Mouse (Mus musculus): ENCODE results near the gene Gpc6. TPM values are rescaled to one million over a fixed set of nuclear protein-coding genes. Genes with fewer than 3 reads are reported as not detected.
"Not testable (repeated sequence)": the region's sequence is repeated elsewhere in the genome, so short reads cannot be mapped to it uniquely, and the experiment has no call there.

Gpc6 gene
- polyA plus RNA-seq, 2 experiments: 26.1 to 39.5 TPM

- H3K4me2 ChIP-seq (replicated peaks; ENCODE audit: low read depth, low read length, severe bottlenecking): no peak overlapping the region
- no peak overlapping the region for H3K9ac ChIP-seq (ENCODE audit: low read depth, low read length, severe bottlenecking)
- H3K4me1 ChIP-seq (ENCODE audit: control insufficient read depth, insufficient read depth, low read length): no peaks in the 10 kb centered on the region
- H3K36me3 ChIP-seq (ENCODE audit: control insufficient read depth, insufficient read depth, low read length): no peaks in the 10 kb centered on the region
- no peaks in the 10 kb centered on the region for H3K9me3 ChIP-seq (ENCODE audit: control insufficient read depth, low read length)
- H3K27me3 ChIP-seq (ENCODE audit: control insufficient read depth, insufficient read depth, low read length): no peaks in the 10 kb centered on the region
- H3K27ac ChIP-seq (replicated peaks; ENCODE audit: low read depth, low read length): no peak overlapping the region
- WGBS: 32% methylated on average over 7 of the region's 7 CpGs
- TF ChIP-seq POLR2A (IDR thresholded peaks at IDR 0.05; ENCODE audit: borderline replicate concordance, extremely low read depth, insufficient read depth, insufficient read length): no peak
- ATAC-seq (ENCODE audit: low FRiP score, low read depth) (no peak), DNase-seq (ENCODE audit: low spot score) (no peak)
- no peak overlapping the region for H3K4me3 ChIP-seq (replicated peaks; ENCODE audit: low read length)
Measured at GRCm38 (mm10) chr14:117426116-117426515, 501.0 kb downstream of the Gpc6 start.

GRCm38 (mm10) chr14:117427776-117428175, 502.7 kb downstream of the Gpc6 start:
- no peak for TF ChIP-seq POLR2A (IDR thresholded peaks at IDR 0.05; ENCODE audit: borderline replicate concordance, extremely low read depth, insufficient read depth, insufficient read length)
- Histone ChIP-seq H3K9me3 (ENCODE audit: control insufficient read depth, low read length) (no peaks in the 10 kb centered on the region), H3K4me1 (ENCODE audit: control insufficient read depth, insufficient read depth, low read length) (no peaks in the 10 kb centered on the region), H3K36me3 (ENCODE audit: control insufficient read depth, insufficient read depth, low read length) (no peaks in the 10 kb centered on the region), H3K4me2 (replicated peaks; ENCODE audit: low read depth, low read length, severe bottlenecking) (no peak overlapping the region), H3K27ac (replicated peaks; ENCODE audit: low read depth, low read length) (no peak overlapping the region), H3K4me3 (replicated peaks; ENCODE audit: low read length) (no peak overlapping the region), H3K9ac (ENCODE audit: low read depth, low read length, severe bottlenecking) (no peak overlapping the region), H3K27me3 (ENCODE audit: control insufficient read depth, insufficient read depth, low read length) (no peaks in the 10 kb centered on the region)
- no peak for DNase-seq (ENCODE audit: low spot score)
- no peak for ATAC-seq (ENCODE audit: low FRiP score, low read depth)
- WGBS: 67% methylated on average over 3 of the region's 3 CpGs

- 94% methylated on average over 13 of the region's 13 CpGs for WGBS
Measured at GRCm38 (mm10) chr14:117435739-117436138, 510.6 kb downstream of the Gpc6 start.

GRCm38 (mm10) chr14:117446675-117447231, 521.6 kb downstream of the Gpc6 start:
- not testable (repeated sequence) for H3K36me3 ChIP-seq (ENCODE audit: control insufficient read depth, insufficient read depth, low read length); H3K4me2 ChIP-seq (replicated peaks; ENCODE audit: low read depth, low read length, severe bottlenecking); DNase-seq (ENCODE audit: low spot score); H3K4me3 ChIP-seq (replicated peaks; ENCODE audit: low read length); H3K9ac ChIP-seq (ENCODE audit: low read depth, low read length, severe bottlenecking); H3K9me3 ChIP-seq (ENCODE audit: control insufficient read depth, low read length); H3K27me3 ChIP-seq (ENCODE audit: control insufficient read depth, insufficient read depth, low read length); H3K27ac ChIP-seq (replicated peaks; ENCODE audit: low read depth, low read length); ATAC-seq (ENCODE audit: low FRiP score, low read depth); H3K4me1 ChIP-seq (ENCODE audit: control insufficient read depth, insufficient read depth, low read length)
- 93% methylated on average over 2 of the region's 2 CpGs for WGBS

More at GRCm38 (mm10) chr14:117435739-117436138, 510.6 kb downstream of the Gpc6 start:
- H3K27ac ChIP-seq (replicated peaks; ENCODE audit: low read depth, low read length): no peak overlapping the region
- H3K9ac ChIP-seq (ENCODE audit: low read depth, low read length, severe bottlenecking): no peak overlapping the region
- H3K9me3 ChIP-seq (ENCODE audit: control insufficient read depth, low read length): no peaks in the 10 kb centered on the region
- no peak for ATAC-seq (ENCODE audit: low FRiP score, low read depth)
- H3K4me1 ChIP-seq (ENCODE audit: control insufficient read depth, insufficient read depth, low read length): no peaks in the 10 kb centered on the region
- no peak for DNase-seq (ENCODE audit: low spot score)
- no peak overlapping the region for H3K4me3 ChIP-seq (replicated peaks; ENCODE audit: low read length)
- TF ChIP-seq POLR2A (IDR thresholded peaks at IDR 0.05; ENCODE audit: borderline replicate concordance, extremely low read depth, insufficient read depth, insufficient read length): no peak
- H3K27me3 ChIP-seq (ENCODE audit: control insufficient read depth, insufficient read depth, low read length): no peaks in the 10 kb centered on the region
- H3K4me2 ChIP-seq (replicated peaks; ENCODE audit: low read depth, low read length, severe bottlenecking): no peak overlapping the region
- no peaks in the 10 kb centered on the region for H3K36me3 ChIP-seq (ENCODE audit: control insufficient read depth, insufficient read depth, low read length)

GRCm38 (mm10) chr14:117451391-117451991, 526.4 kb downstream of the Gpc6 start:
- DNase-seq (ENCODE audit: low spot score): no peak
- H3K27me3 ChIP-seq (ENCODE audit: control insufficient read depth, insufficient read depth, low read length): no peaks in the 10 kb centered on the region

More at GRCm38 (mm10) chr14:117451391-117451991, 526.4 kb downstream of the Gpc6 start:
- H3K4me1 ChIP-seq (ENCODE audit: control insufficient read depth, insufficient read depth, low read length): no peaks in the 10 kb centered on the region
- 56% methylated on average over 3 of the region's 3 CpGs for WGBS
- H3K9ac ChIP-seq (ENCODE audit: low read depth, low read length, severe bottlenecking): no peak overlapping the region
- no peak overlapping the region for H3K27ac ChIP-seq (replicated peaks; ENCODE audit: low read depth, low read length)
- no peak for TF ChIP-seq POLR2A (IDR thresholded peaks at IDR 0.05; ENCODE audit: borderline replicate concordance, extremely low read depth, insufficient read depth, insufficient read length)
- no peaks in the 10 kb centered on the region for H3K9me3 ChIP-seq (ENCODE audit: control insufficient read depth, low read length)
- H3K4me3 ChIP-seq (replicated peaks; ENCODE audit: low read length): no peak overlapping the region
- ATAC-seq (ENCODE audit: low FRiP score, low read depth): no peak
- no peaks in the 10 kb centered on the region for H3K36me3 ChIP-seq (ENCODE audit: control insufficient read depth, insufficient read depth, low read length)
- H3K4me2 ChIP-seq (replicated peaks; ENCODE audit: low read depth, low read length, severe bottlenecking): no peak overlapping the region

All from limb, embryonic 14.5 days (tissue).